Mouse (Mus musculus) E14TG2a.4 (cell line): ENCODE results near the gene Rhox7b.
"Not testable (repeated sequence)": the region's sequence is repeated elsewhere in the genome, so short reads cannot be mapped to it uniquely, and the experiment has no call there.

Source experiments
- H3K27me3 ChIP-seq: 2 replicates; pipeline ENCODE4 v1.6.1; 2014; ENCODE audit warnings: low read length, control low read depth; ENCODE audit not compliant: insufficient read depth
- H3K36me3 ChIP-seq: 2 replicates; pipeline ENCODE4 v1.6.1; 2014; ENCODE audit warnings: low read length, control low read depth; ENCODE audit not compliant: insufficient read depth
- H3K4me1 ChIP-seq: replicated peaks from 2 replicates; pipeline ENCODE4 v1.6.1; 2014; ENCODE audit warnings: low read depth, low read length, control low read depth
- H3K4me3 ChIP-seq: replicated peaks from 2 replicates; pipeline ENCODE4 v1.5.1; 2014; ENCODE audit warnings: mild to moderate bottlenecking, low read length
- H3K9me3 ChIP-seq: 2 replicates; pipeline ENCODE4 v1.6.1; 2014; ENCODE audit warnings: low read length, control low read depth
- CTCF ChIP-seq: conservative IDR thresholded peaks from 2 replicates; pipeline ENCODE4 v1.5.1; 2014; ENCODE audit warnings: low read length
- NANOG ChIP-seq: IDR thresholded peaks from 2 replicates; pipeline ENCODE4 v1.6.1; 2014; ENCODE audit warnings: borderline replicate concordance, low read length, mixed read lengths
- POU5F1 ChIP-seq: IDR thresholded peaks from 2 replicates; pipeline ENCODE4 v1.6.1; 2014; ENCODE audit warnings: low read length, borderline replicate concordance

The Rhox7b gene

GRCm38 (mm10) chrX:37897132-37897531 lies at the start of gene Rhox7b:
Rhox7b (minus strand) TSS chrX:37897232.
- H3K4me1 ChIP-seq, H3K36me3 ChIP-seq, H3K4me3 ChIP-seq, H3K27me3 ChIP-seq, H3K9me3 ChIP-seq: not testable (repeated sequence)

GRCm38 (mm10) chrX:37916311-37916710 lies 19.3 kb upstream of the Rhox7b start:
- H3K9me3 ChIP-seq: no peaks in the 10 kb centered on the region
- TF ChIP-seq NANOG (no peak), CTCF (peak; percentile 20; the same call in 1 of the 2 replicates)
- H3K4me3 ChIP-seq: no peak overlapping the region

GRCm38 (mm10) chrX:37908581-37908980 lies 11.5 kb upstream of the Rhox7b start:
- H3K4me1 ChIP-seq: no peaks in the 10 kb centered on the region
- no peaks in the 10 kb centered on the region for H3K36me3 ChIP-seq
- H3K27me3 ChIP-seq: no peaks in the 10 kb centered on the region
- no peak overlapping the region for H3K4me3 ChIP-seq
- H3K9me3 ChIP-seq: no peaks in the 10 kb centered on the region
- TF ChIP-seq CTCF (peak; percentile 38), NANOG (no peak), POU5F1 (no peak)

More at GRCm38 (mm10) chrX:37916311-37916710, 19.3 kb upstream of the Rhox7b start:
- H3K27me3 ChIP-seq: no peaks in the 10 kb centered on the region
- no peaks in the 10 kb centered on the region for H3K4me1 ChIP-seq
- H3K36me3 ChIP-seq: no peaks in the 10 kb centered on the region

- no peaks in the 10 kb centered on the region for H3K9me3 ChIP-seq
- H3K4me3 ChIP-seq: no peak overlapping the region
- TF ChIP-seq CTCF (peak; percentile 15; the same call in 1 of the 2 replicates), NANOG (no peak)
- H3K27me3 ChIP-seq: no peaks in the 10 kb centered on the region
- H3K4me1 ChIP-seq: no peaks in the 10 kb centered on the region; the same call in 1 of the 2 replicates
- H3K36me3 ChIP-seq: no peaks in the 10 kb centered on the region
Measured at GRCm38 (mm10) chrX:37903727-37904126, 6.7 kb upstream of the Rhox7b start.

- H3K36me3 ChIP-seq, H3K27me3 ChIP-seq, H3K4me1 ChIP-seq, H3K9me3 ChIP-seq: not testable (repeated sequence)
- peak within 1 kb of the TSS; percentile 20; the same call in 1 of the 2 replicates for H3K4me3 ChIP-seq
Measured at GRCm38 (mm10) chrX:37901670-37902069, 4.6 kb upstream of the Rhox7b start, which contains the start of gene Rhox9. Rhox9 (minus strand) TSS chrX:37901770.

- Histone ChIP-seq H3K27me3 (no peaks in the 10 kb centered on the region), H3K9me3 (no peaks in the 10 kb centered on the region), H3K4me1 (no peaks in the 10 kb centered on the region), H3K36me3 (no peaks in the 10 kb centered on the region), H3K4me3 (no peak within 1 kb of the TSS)
- TF ChIP-seq POU5F1 (no peak), CTCF (no peak), NANOG (no peak)
Measured at GRCm38 (mm10) chrX:37878844-37879243, 18.2 kb downstream of the Rhox7b start, which contains the start of gene Rhox8. Rhox8 (minus strand) TSS chrX:37878944.

- no peaks in the 10 kb centered on the region for H3K36me3 ChIP-seq
Measured at GRCm38 (mm10) chrX:37871641-37872040, 25.4 kb downstream of the Rhox7b start.

More at GRCm38 (mm10) chrX:37871641-37872040, 25.4 kb downstream of the Rhox7b start:
- Histone ChIP-seq H3K4me3 (no peak overlapping the region), H3K4me1 (no peaks in the 10 kb centered on the region), H3K9me3 (no peaks in the 10 kb centered on the region), H3K27me3 (no peaks in the 10 kb centered on the region)
- no peak for TF ChIP-seq CTCF
